Mouse (Mus musculus) midbrain, embryonic 16.5 days (tissue): ENCODE data around the gene Zfp326. TPM values are rescaled to one million over a fixed set of nuclear protein-coding genes. Genes with fewer than 3 reads are reported as not detected.
"Not testable (repeated sequence)": the region's sequence is repeated elsewhere in the genome, so short reads cannot be mapped to it uniquely, and the experiment has no call there.

ENCODE experiments used
- ATAC-seq: fragments of 200-750 bp; cut with Nextera tagmentation; 2 replicates; pipeline ENCODE4 v1.8.0; 2017; ENCODE audit warnings: moderate TSS enrichment
- H3K27ac ChIP-seq: fragments of 300-500 bp; sonication (generic); 2 replicates; pipeline ENCODE4 v1.5.1; 2014; ENCODE audit warnings: mild to moderate bottlenecking, low read length, mixed read lengths
- H3K27me3 ChIP-seq: fragments of 300-500 bp; sonication (generic); 2 replicates; pipeline ENCODE4 v1.6.1; 2014; ENCODE audit warnings: low read depth, low read length, mixed read lengths; ENCODE audit not compliant: control insufficient read depth, insufficient read depth
- H3K36me3 ChIP-seq: fragments of 300-500 bp; sonication (generic); 2 replicates; pipeline ENCODE4 v1.6.1; 2014; ENCODE audit warnings: mild to moderate bottlenecking, low read length, moderate library complexity, mixed read lengths; ENCODE audit not compliant: control insufficient read depth, insufficient read depth
- H3K4me1 ChIP-seq: fragments of 300-500 bp; sonication (generic); 2 replicates; pipeline ENCODE4 v1.6.1; 2014; ENCODE audit warnings: mild to moderate bottlenecking, low read length, mixed read lengths; ENCODE audit not compliant: control insufficient read depth, insufficient read depth
- H3K4me2 ChIP-seq: fragments of 300-500 bp; sonication (generic); 2 replicates; pipeline ENCODE4 v1.6.1; 2014; ENCODE audit warnings: mild to moderate bottlenecking, low read length, mixed read lengths
- H3K4me3 ChIP-seq: fragments of 300-500 bp; sonication (generic); 2 replicates; pipeline ENCODE4 v1.5.1; 2014; ENCODE audit warnings: low read depth, mild to moderate bottlenecking, low read length, moderate library complexity, mixed read lengths
- H3K9ac ChIP-seq: fragments of 300-500 bp; sonication (generic); 2 replicates; pipeline ENCODE4 v1.6.1; 2014; ENCODE audit warnings: low read depth, low read length, mixed read lengths
- H3K9me3 ChIP-seq: fragments of 300-500 bp; sonication (generic); replicated peaks from 2 replicates; pipeline ENCODE4 v1.6.1; 2014; ENCODE audit warnings: mild to moderate bottlenecking, low read length, mixed read lengths; ENCODE audit not compliant: control insufficient read depth, poor library complexity, severe bottlenecking
- WGBS: fragments of 180-500 bp; shearing (Covaris S2); extraction: QIAGEN DNeasy Blood & Tissue Kit; methylation state at CpG from one replicate; pipeline ENCODE4 v1.1.7; 2014; 5-methylcytosine and 5-hydroxymethylcytosine counted together
- polyA plus RNA-seq: library from polyadenylated mRNA; unstranded; fragments of >200 nt; fragmentation: Nextera tagmentation; extraction: Ambion mirVana; gene quantifications from 2 replicates; pipeline ENCODE4 v1.2.1, GENCODE M21; 2015

Zfp326 gene
- polyA plus RNA-seq, 1 experiment from 2014 or later = 40.6 TPM

- Histone ChIP-seq H3K4me1 (no peaks in the 10 kb centered on the region), H3K4me3 (no peak overlapping the region), H3K36me3 (no peaks in the 10 kb centered on the region), H3K27ac (no peak overlapping the region), H3K9ac (no peak overlapping the region), H3K27me3 (no peaks in the 10 kb centered on the region), H3K9me3 (no peaks in the 10 kb centered on the region), H3K4me2 (no peak overlapping the region)
- ATAC-seq = no peak
- WGBS = 64% methylated on average over 11 of the region's 11 CpGs
Observed at GRCm38 (mm10) chr5:105859716-105860460, 16.5 kb upstream of the Zfp326 start.

- no peak for ATAC-seq
- no peaks in the 10 kb centered on the region for H3K27me3 ChIP-seq
- H3K4me2 ChIP-seq = no peak overlapping the region
- WGBS = 92% methylated on average over 10 of the region's 10 CpGs
- H3K27ac ChIP-seq = no peak overlapping the region
- H3K4me1 ChIP-seq = no peaks in the 10 kb centered on the region
- no peak overlapping the region for H3K4me3 ChIP-seq
- no peaks in the 10 kb centered on the region for H3K36me3 ChIP-seq
- no peaks in the 10 kb centered on the region for H3K9me3 ChIP-seq
- no peak overlapping the region for H3K9ac ChIP-seq
Observed at GRCm38 (mm10) chr5:105860461-105860835, 15.9 kb upstream of the Zfp326 start.

- 96% methylated on average over 5 of the region's 5 CpGs for WGBS
- Histone ChIP-seq H3K27ac (no peak overlapping the region), H3K4me2 (no peak overlapping the region), H3K9ac (no peak overlapping the region), H3K4me3 (no peak overlapping the region), H3K27me3 (no peaks in the 10 kb centered on the region), H3K36me3 (no peaks in the 10 kb centered on the region), H3K9me3 (no peaks in the 10 kb centered on the region), H3K4me1 (no peaks in the 10 kb centered on the region)
- ATAC-seq = no peak
Observed at GRCm38 (mm10) chr5:105861616-105862015, 14.7 kb upstream of the Zfp326 start.

- H3K9me3 ChIP-seq, H3K4me3 ChIP-seq, H3K27ac ChIP-seq, H3K4me2 ChIP-seq, H3K9ac ChIP-seq, H3K27me3 ChIP-seq, ATAC-seq, H3K4me1 ChIP-seq, H3K36me3 ChIP-seq: not testable (repeated sequence)
- 54% methylated on average over 5 of the region's 5 CpGs for WGBS
Observed at GRCm38 (mm10) chr5:105865110-105865628, 11.2 kb upstream of the Zfp326 start.

GRCm38 (mm10) chr5:105867427-105867826, 8.9 kb upstream of the Zfp326 start:
- Histone ChIP-seq H3K4me2 (no peak overlapping the region), H3K27me3 (no peaks in the 10 kb centered on the region; the same call in 1 of the 2 replicates)
- WGBS = 37% methylated on average over 4 of the region's 4 CpGs

GRCm38 (mm10) chr5:105867841-105868447, 8.4 kb upstream of the Zfp326 start:
- Histone ChIP-seq H3K9me3 (no peaks in the 10 kb centered on the region), H3K4me1 (0 out of 2 replicates have a peak, but pooled peaks cover 5% of the 10 kb centered on the region), H3K4me2 (no peak overlapping the region), H3K36me3 (no peaks in the 10 kb centered on the region), H3K4me3 (no peak overlapping the region), H3K27me3 (no peaks in the 10 kb centered on the region; the same call in 1 of the 2 replicates), H3K27ac (no peak overlapping the region), H3K9ac (no peak overlapping the region)
- ATAC-seq = peak; percentile 38; the same call in 1 of the 2 replicates
- WGBS = 70% methylated on average over 16 of the region's 16 CpGs

More at GRCm38 (mm10) chr5:105867427-105867826, 8.9 kb upstream of the Zfp326 start:
- H3K9ac ChIP-seq = no peak overlapping the region
- ATAC-seq = no peak
- 0 out of 2 replicates have a peak, but pooled peaks cover 5% of the 10 kb centered on the region for H3K4me1 ChIP-seq
- H3K27ac ChIP-seq = no peak overlapping the region
- no peak overlapping the region for H3K4me3 ChIP-seq
- no peaks in the 10 kb centered on the region for H3K36me3 ChIP-seq
- no peaks in the 10 kb centered on the region for H3K9me3 ChIP-seq

GRCm38 (mm10) chr5:105868593-105868992, 7.8 kb upstream of the Zfp326 start:
- H3K4me1 ChIP-seq = 0 out of 2 replicates have a peak, but pooled peaks cover 5% of the 10 kb centered on the region
- H3K4me3 ChIP-seq = no peak overlapping the region
- H3K27me3 ChIP-seq = no peaks in the 10 kb centered on the region; the same call in 1 of the 2 replicates
- H3K4me2 ChIP-seq = no peak overlapping the region
- 16% methylated on average over 3 of the region's 3 CpGs for WGBS
- H3K9me3 ChIP-seq = no peaks in the 10 kb centered on the region
- H3K9ac ChIP-seq = no peak overlapping the region
- H3K36me3 ChIP-seq = no peaks in the 10 kb centered on the region
- peak; percentile 69; the same call in 1 of the 2 replicates for ATAC-seq
- no peak overlapping the region for H3K27ac ChIP-seq

GRCm38 (mm10) chr5:105869739-105870138, 6.6 kb upstream of the Zfp326 start:
- Histone ChIP-seq H3K27me3 (no peaks in the 10 kb centered on the region; the same call in 1 of the 2 replicates), H3K4me1 (0 out of 2 replicates have a peak, but pooled peaks cover 5% of the 10 kb centered on the region), H3K4me3 (no peak overlapping the region), H3K27ac (no peak overlapping the region), H3K36me3 (no peaks in the 10 kb centered on the region), H3K9me3 (no peaks in the 10 kb centered on the region), H3K9ac (no peak overlapping the region), H3K4me2 (no peak overlapping the region)
- ATAC-seq = no peak
- WGBS = 95% methylated on average over 7 of the region's 7 CpGs

GRCm38 (mm10) chr5:105871140-105871539, 5.2 kb upstream of the Zfp326 start:
- no peak for ATAC-seq
- Histone ChIP-seq H3K9ac (no peak overlapping the region), H3K27me3 (no peaks in the 10 kb centered on the region; the same call in 1 of the 2 replicates), H3K4me3 (no peak overlapping the region), H3K4me2 (no peak overlapping the region), H3K4me1 (peaks cover 8% of the 10 kb centered on the region; the same call in 1 of the 2 replicates), H3K27ac (no peak overlapping the region), H3K9me3 (no peaks in the 10 kb centered on the region), H3K36me3 (no peaks in the 10 kb centered on the region)
- 80% methylated on average over 3 of the region's 3 CpGs for WGBS
